Mouse (Mus musculus): ENCODE measurements around the gene Grik5. TPM values are rescaled to one million over a fixed set of nuclear protein-coding genes. Genes with fewer than 3 reads are reported as not detected.

Gene Grik5
- polyA plus RNA-seq, 1 experiment: 175 TPM

DNA sequence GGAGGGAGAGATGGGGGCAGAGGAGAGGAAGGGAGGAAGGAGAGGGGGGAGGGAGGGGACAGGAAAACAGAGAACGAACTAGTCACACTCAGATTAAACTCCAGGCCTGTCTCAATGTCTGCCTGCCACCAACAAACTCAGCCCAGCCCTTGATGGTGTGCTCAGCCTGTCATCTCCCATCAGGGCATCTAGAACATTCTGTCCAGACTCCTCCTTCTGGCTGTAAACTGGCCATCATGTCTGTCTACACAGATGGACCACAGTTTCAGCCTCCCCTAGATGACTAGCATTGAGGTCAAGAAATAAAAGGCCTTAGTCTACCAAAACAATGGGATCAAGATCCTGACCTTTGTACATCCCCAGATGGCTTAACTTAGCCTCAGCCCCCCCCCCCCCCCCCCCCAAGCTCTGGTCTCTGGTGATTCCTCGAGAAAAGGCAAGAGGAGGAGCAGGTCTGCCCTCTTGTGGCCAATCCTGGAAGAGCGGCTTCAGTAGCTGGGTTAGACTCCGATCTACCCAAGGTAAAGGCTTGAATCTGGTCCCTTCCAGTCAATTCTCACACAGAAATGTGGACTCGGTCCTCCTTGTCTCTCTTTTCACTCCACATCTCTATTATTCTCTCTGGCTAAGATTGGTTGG lies 107.1 kb downstream of the Grik5 start:
- TF ChIP-seq GATA1 (IDR thresholded peaks at IDR 0.05; ENCODE audit: low read length): no peak

DNA sequence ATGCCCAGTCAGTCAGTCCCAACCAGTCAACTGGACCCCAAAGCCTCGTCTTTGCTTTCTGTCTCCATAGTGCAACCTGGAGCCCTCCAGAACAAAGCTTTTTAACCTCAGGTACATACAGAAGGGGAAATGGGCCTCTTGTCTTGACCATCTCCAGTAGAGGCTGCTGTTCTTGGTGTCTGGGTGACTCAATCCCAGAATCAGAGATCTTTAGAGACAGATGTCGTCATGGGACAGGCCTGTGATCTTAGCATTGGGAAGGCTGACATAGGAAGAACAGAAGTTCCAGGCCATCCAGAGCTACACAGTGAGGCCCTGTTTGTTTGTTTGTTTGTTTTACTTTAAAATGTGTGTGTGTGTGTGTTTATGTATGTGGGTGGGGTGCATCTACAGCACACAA lies 107.9 kb downstream of the Grik5 start:
- no peak for TF ChIP-seq GATA1 (IDR thresholded peaks at IDR 0.05; ENCODE audit: low read length)

Other genes with a start within 250 kb of the Grik5 start
- gene Gm9844, start 210.1 kb downstream of the Grik5 start, polyA plus RNA-seq (2012): 0.15 and 0.21 TPM in 2 replicates
- gene Lypd4, start 202.4 kb downstream of the Grik5 start, polyA plus RNA-seq (2012): not detected in 2 replicates
- gene Dmrtc2, start 202.3 kb downstream of the Grik5 start, polyA plus RNA-seq (2012): not detected in 2 replicates
- 4,389 and 5,872 TPM in 2 replicates for gene Rps19, start 188.0 kb downstream of the Grik5 start, polyA plus RNA-seq (2012)
- gene Cd79a, start 175.0 kb downstream of the Grik5 start, polyA plus RNA-seq (2012): 0.04 and 0.05 TPM in 2 replicates
- gene Arhgef1, start 169.4 kb downstream of the Grik5 start, polyA plus RNA-seq (2012): 464 and 499 TPM in 2 replicates
- gene Gm4881, start 127.9 kb downstream of the Grik5 start, polyA plus RNA-seq (2012): not detected in 2 replicates
- gene Rabac1, start 99.6 kb downstream of the Grik5 start, polyA plus RNA-seq (2012): 164 and 218 TPM in 2 replicates
- 0.05 and 0.12 TPM in 2 replicates for gene Atp1a3, start 66.4 kb downstream of the Grik5 start, polyA plus RNA-seq (2012)
- 70.8 and 77.5 TPM in 2 replicates for gene Zfp574, start 221 bp upstream of the Grik5 start, polyA plus RNA-seq (2012)
- gene Pou2f2, start 107.4 kb upstream of the Grik5 start, polyA plus RNA-seq (2012): 0.38 and 0.41 TPM in 2 replicates
- 81.6 and 102 TPM in 2 replicates for gene Dedd2, start 148.3 kb upstream of the Grik5 start, polyA plus RNA-seq (2012)
- gene Zfp526, start 149.1 kb upstream of the Grik5 start, polyA plus RNA-seq (2012): 56.1 and 57.4 TPM in 2 replicates
- gene Gsk3a, start 165.5 kb upstream of the Grik5 start, polyA plus RNA-seq (2012): 169 and 188 TPM in 2 replicates
- 136 and 176 TPM in 2 replicates for gene Erf, start 178.4 kb upstream of the Grik5 start, polyA plus RNA-seq (2012)
- 729 and 741 TPM in 2 replicates for gene Cic, start 195.4 kb upstream of the Grik5 start, polyA plus RNA-seq (2012)
- 119 and 158 TPM in 2 replicates for gene Pafah1b3, start 225.6 kb upstream of the Grik5 start, polyA plus RNA-seq (2012)
- gene Prr19, start 229.1 kb upstream of the Grik5 start, polyA plus RNA-seq (2012): 0.06 TPM in 1 of 2 replicates, not detected in the other
- 0.06 TPM in 1 of 2 replicates, not detected in the other for gene Tmem145, start 233.8 kb upstream of the Grik5 start, polyA plus RNA-seq (2012)
- 34.5 and 36.9 TPM in 2 replicates for gene Megf8, start 244.8 kb upstream of the Grik5 start, polyA plus RNA-seq (2012)